Mouse (Mus musculus) stomach, postnatal 0 days (tissue): ENCODE measurements around the gene Tex261.

Experiments
- CTCF ChIP-seq: IDR thresholded peaks from 2 replicates; pipeline ENCODE4 v1.5.1; 2016; ENCODE audit warnings: antibody characterized with exemption, low read depth, mild to moderate bottlenecking, moderate library complexity
- EP300 ChIP-seq: optimal IDR thresholded peaks from 2 replicates; pipeline ENCODE3; 2016; ENCODE audit warnings: antibody characterized with exemption

- TF ChIP-seq CTCF: no peak
- TF ChIP-seq EP300: no peak
These were observed 37.0 kb downstream of the Tex261 start for GRCm38 (mm10) chr6:83738596-83738995.
